Mouse (Mus musculus): Measurements from ENCODE around the gene Tra2b. TPM values are rescaled to one million over a fixed set of nuclear protein-coding genes. Genes with fewer than 3 reads are reported as not detected.

The Tra2b gene
- 148 and 152 TPM in 2 replicates for polyA plus RNA-seq (2015; fragmentation: Nextera tagmentation; extraction: Ambion mirVana)

DNA sequence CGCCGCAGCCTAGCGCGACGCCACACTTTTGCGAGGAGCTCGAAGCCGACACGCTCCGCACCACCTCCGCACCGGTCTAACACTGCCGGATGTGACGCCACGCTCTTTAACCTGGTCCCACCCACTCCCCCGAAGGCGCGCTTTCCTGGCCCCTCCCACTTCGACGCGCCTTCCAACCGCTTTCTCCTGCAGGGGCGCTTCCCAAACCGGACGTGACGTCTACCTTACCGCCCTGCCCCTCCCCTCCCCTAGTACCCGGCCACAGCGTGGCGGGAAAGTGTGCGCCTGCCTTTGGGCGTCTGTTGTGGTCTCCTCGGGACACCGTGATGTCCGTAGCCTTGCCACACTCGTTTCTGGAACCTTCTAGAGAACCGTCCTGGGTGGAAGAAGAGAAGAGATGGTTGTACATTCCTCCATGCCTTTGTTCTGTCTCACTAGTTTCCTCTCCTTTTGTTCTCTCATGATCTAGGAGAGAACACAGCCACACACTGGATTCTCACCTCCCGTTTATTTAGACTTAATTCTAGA lies at the start of gene Tra2b:
Gene Tra2b (minus strand): TSS at position 157 of the 528 bp plus-strand sequence.

Other genes starting within 250 kb of the Tra2b start
- gene Igf2bp2, start 102.7 kb downstream of the Tra2b start, polyA plus RNA-seq (2015; fragmentation: Nextera tagmentation; extraction: Ambion mirVana) = 9.3 and 10.7 TPM in 2 replicates
- 30.9 and 31.6 TPM in 2 replicates for gene Etv5, start 173.7 kb upstream of the Tra2b start, polyA plus RNA-seq (2015; fragmentation: Nextera tagmentation; extraction: Ambion mirVana)